Mouse (Mus musculus): ENCODE data around the gene Washc2.

Gene Washc2

GRCm38 (mm10) chr6:116260481-116260880, 52.6 kb downstream of the Washc2 start:
- no peak for ATAC-seq (ENCODE audit: insufficient number of reproducible peaks, low FRiP score, low TSS enrichment)

- ATAC-seq (ENCODE audit: insufficient number of reproducible peaks, low FRiP score, low TSS enrichment) = no peak
Measured at GRCm38 (mm10) chr6:116262824-116263223, 55.0 kb downstream of the Washc2 start.

DNA sequence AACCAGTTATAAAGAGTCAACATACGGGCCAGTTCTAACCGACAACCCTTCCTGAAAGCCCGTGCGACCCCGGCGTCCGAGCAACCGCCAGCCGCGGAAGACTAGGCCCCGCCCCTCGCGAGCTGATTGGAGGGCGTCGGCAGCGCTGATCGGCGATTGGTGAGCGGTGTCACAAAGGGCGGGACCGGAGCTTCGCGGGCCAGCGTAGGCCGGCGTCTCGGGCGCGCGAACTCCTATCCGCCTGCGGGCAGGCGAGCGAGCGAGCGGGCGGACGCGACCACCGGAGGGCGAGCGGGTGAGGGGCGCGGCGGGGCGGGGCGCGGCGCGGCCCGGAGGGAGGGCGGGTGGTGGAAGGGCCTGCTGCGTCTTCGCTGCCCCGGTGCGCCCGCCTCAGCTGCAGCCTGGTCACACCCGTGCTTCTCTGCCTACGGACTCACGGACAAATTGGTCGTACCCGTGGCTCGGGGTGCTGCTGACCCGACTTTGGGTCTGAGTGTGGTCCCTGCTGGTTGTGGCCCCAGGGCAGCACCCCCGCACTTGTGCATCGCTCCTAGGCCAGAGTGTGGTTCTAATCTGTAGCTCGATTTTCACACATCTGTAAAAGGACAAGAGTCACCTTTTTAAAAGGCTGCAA, 56.3 kb downstream of the Washc2 start, which contains the start of gene Zfand4:
Gene Zfand4, plus strand, starts transcription at position 205 of the 634 bp plus-strand sequence.
- peak; percentile 92 for ATAC-seq (ENCODE audit: insufficient number of reproducible peaks, low FRiP score, low TSS enrichment)

DNA sequence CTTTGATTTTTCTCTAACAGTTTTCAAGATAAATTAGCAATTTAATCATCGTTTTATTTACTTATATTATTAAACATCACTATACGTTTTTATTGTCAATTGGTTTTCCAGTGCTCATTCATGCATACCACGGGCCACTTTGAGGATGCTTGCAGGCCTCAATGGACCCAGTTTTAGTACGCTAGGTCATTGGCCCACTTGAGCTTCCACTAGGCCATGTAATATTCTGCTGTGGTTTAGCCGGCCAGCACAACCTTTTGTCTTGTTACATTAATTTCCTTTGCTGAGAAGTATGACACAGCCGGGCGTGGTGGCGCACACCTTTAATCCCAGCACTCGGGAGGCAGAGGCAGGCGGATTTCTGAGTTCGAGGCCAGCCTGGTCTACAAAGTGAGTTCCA, 57.0 kb downstream of the Washc2 start:
- ATAC-seq (ENCODE audit: insufficient number of reproducible peaks, low FRiP score, low TSS enrichment) = no peak

DNA sequence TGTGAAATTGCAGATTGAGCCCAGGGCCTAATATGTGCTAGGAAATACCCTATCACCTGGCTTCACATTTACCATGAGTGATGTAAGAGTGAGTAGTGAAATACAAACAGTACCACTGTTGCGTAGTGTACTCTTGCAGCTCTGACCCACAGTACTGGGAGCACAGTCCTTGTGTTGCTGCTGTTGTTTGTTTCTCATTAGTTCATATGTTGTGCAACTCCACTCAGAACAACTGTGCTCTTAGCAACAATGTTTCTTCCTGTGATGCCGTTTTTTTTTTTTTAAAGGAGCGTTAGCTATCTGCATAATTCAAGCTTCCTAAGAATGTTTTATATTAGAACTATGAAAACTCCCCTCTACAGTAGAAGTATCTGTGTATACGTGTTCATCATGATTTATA, 57.8 kb downstream of the Washc2 start:
- no peak for ATAC-seq (ENCODE audit: insufficient number of reproducible peaks, low FRiP score, low TSS enrichment)

DNA sequence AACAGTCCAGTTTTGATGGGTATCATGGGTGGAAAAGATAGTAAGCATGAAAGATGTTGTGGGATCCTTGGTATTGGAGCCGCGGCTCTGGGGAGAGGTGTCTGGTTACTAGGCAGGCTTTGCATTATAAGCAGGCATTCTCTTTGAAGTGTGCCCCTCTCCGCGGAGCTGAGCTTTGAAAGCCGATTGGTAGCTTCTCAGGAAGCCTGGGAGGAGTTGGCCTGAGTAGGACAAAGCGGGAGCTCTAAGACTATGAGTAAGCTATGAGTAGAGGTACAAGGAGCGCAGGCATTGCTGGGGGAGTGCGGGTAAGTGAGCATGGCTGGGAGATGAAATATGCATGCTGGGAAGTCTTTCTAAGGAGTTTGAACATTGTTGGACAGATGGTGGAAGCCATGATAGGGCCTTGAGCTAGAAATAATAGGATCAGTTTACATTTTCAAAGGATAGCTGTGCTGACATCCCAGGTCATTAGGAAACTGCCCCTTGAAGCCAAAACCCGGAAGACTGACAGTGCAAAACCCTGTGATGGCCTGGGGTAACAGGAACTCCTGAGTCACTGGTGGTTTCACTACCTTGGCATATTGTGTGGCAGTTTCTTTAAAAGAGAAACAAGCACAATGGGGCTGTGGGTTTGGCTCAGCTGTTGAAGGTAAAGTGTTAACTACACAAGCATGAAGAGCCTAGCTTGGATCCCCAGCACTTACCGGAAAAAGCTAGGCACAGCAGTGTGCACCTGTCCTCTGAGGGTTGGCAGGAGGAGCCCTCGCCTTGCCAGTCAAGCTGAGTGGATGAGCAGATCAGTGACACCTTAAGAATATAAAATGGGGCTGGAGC, 58.7 kb downstream of the Washc2 start:
- ATAC-seq (ENCODE audit: insufficient number of reproducible peaks, low FRiP score, low TSS enrichment) = no peak

- ATAC-seq (ENCODE audit: insufficient number of reproducible peaks, low FRiP score, low TSS enrichment) = no peak
Measured at GRCm38 (mm10) chr6:116267110-116267423, 59.2 kb downstream of the Washc2 start.

DNA sequence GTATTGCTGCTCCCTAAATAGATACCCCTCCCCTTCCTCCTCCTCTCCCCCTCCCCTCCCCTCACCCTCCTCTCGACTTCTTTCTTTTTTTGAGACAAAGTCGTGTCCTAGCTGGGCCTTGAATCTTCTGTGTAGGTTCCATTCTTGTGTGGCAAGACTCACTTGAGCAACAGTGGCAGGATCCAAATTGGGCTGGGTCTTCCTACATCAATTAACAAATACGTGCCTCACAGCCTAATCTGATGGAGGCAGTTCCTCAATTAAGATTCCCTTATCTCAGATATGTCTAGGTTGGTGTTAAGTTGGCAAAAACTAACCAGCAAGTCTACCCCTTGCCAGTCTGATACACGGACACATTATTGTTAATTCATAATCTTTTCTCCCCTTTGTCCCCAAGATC, 67.9 kb downstream of the Washc2 start:
- ATAC-seq (ENCODE audit: insufficient number of reproducible peaks, low FRiP score, low TSS enrichment) = no peak

GRCm38 (mm10) chr6:116278679-116279317, 71.0 kb downstream of the Washc2 start:
- ATAC-seq (ENCODE audit: insufficient number of reproducible peaks, low FRiP score, low TSS enrichment) = no peak

- no peak for ATAC-seq (ENCODE audit: insufficient number of reproducible peaks, low FRiP score, low TSS enrichment)
Measured at GRCm38 (mm10) chr6:116281014-116281413, 73.2 kb downstream of the Washc2 start.

DNA sequence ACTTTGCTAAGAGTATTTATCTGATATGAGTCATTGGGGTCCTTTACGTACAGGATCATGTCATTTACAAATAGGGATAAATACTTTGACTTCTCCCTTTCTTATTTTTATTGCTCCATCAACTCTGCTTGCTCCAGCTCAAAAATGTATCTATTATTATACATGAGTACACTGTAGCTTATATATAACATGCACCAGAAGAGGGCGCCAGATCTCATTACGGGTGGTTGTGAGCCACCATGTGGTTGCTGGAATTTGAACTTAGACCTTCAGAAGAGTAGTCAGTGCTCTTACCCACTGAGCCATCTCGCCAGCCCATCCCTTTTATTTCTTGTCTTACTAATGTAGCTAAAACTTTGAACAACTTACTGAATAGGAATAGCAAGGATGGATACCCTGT, 74.7 kb downstream of the Washc2 start:
- ATAC-seq (ENCODE audit: insufficient number of reproducible peaks, low FRiP score, low TSS enrichment) = no peak

DNA sequence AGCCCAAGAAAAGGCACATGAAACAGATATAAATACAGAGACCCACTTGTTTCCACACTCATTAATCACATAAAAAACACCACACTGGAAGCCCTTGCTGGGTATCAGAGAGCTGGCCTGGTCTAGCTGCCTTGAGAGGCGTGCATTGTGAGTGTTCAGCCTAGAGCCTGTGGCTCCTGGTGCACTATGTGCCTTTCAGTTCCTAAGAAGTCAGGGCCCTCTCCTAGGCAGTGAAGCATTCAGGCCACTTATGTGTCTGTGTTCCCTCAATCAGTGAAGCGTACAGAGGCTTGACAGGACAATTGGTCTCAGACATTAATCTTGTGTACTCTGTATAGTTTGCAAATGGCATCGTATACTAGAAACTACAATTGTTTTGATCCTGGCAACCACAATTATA, 75.4 kb downstream of the Washc2 start:
- no peak for ATAC-seq (ENCODE audit: insufficient number of reproducible peaks, low FRiP score, low TSS enrichment)

DNA sequence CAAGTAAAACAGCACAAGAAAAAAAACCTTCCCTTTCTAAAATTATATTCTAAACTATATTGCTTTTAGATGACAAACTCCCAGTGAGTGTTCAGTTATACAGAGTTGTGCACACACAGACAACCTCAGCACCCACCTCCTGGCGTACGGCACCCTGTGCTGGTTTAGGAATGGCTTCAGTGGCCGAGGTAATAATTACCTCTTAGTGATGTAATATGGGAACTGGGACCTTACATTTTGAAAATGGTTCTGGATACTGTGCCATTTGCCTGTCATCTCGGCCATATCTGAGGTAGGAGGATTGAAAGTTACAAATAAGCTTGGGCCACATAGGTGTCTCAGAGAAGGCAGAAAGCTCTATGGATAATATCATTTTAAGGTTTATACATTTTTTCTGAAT, 78.5 kb downstream of the Washc2 start:
- no peak for ATAC-seq (ENCODE audit: insufficient number of reproducible peaks, low FRiP score, low TSS enrichment)

DNA sequence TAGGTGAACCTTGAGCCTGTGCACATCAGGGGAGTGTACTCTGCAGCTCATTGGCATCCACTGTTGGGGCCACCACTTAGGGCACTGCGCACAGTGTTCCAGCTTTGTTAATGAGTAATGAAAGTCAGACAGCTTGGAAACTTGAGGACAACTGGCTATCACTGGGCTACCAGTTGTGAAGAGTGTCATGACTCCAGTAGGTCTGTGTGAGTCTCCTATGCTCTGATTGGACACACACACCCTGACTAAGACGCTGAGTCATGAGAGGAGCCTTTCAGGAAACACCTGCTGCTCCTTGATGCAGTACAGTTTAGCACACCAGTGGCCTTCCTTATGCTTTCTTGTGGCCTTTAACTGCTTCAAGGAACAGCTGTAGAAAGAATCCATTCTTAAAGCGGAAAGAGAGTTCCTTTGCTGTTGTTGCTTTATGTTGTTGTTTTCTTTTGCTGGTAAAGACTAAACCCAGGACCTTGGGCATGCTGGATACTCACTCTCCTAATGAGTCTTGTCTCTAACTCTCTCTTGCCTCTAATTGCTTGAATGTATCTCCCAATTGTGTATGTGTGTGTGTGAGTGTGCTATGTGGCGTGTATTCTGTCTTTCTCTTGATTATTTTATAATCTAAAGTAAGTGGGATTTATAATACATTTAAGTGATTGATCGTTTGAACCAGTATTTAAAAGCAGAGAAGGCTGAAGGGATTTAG, 79.2 kb downstream of the Washc2 start:
- ATAC-seq (ENCODE audit: insufficient number of reproducible peaks, low FRiP score, low TSS enrichment) = no peak

DNA sequence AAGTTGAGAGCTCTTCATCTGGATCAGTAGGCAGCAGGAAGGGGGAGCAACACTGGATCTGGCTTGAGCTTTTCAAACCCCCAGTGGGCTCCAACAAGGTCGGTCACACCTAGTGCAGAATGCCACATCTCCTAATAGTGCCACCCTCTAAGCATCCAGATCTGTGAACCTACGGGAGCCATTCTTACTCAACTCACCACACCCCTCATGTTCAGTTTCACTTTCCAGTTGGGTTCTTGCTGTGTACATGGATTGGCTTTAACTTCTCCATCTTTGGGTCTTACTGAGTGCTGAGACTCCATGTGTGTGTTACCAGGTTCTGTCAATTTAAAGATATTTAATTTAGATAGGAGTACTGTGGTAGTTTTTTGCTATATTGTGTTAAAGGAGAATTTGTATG, 103.6 kb downstream of the Washc2 start:
- no peak for ATAC-seq (ENCODE audit: insufficient number of reproducible peaks, low FRiP score, low TSS enrichment)

All from cerebellum, adult (tissue).